Mouse (Mus musculus) cerebellum, postnatal 10 days (tissue): ENCODE data around the gene Swsap1.
A peak's percentile ranks its signal among the peaks of the same experiment; 100 is the strongest.

ENCODE experiments used
- DNase-seq, 2 experiments: peaks; one replicate each; pipeline ENCODE4 v3.0.0; 2021; ENCODE audit warnings: mixed read lengths in 2 of 2

The Swsap1 gene

DNA sequence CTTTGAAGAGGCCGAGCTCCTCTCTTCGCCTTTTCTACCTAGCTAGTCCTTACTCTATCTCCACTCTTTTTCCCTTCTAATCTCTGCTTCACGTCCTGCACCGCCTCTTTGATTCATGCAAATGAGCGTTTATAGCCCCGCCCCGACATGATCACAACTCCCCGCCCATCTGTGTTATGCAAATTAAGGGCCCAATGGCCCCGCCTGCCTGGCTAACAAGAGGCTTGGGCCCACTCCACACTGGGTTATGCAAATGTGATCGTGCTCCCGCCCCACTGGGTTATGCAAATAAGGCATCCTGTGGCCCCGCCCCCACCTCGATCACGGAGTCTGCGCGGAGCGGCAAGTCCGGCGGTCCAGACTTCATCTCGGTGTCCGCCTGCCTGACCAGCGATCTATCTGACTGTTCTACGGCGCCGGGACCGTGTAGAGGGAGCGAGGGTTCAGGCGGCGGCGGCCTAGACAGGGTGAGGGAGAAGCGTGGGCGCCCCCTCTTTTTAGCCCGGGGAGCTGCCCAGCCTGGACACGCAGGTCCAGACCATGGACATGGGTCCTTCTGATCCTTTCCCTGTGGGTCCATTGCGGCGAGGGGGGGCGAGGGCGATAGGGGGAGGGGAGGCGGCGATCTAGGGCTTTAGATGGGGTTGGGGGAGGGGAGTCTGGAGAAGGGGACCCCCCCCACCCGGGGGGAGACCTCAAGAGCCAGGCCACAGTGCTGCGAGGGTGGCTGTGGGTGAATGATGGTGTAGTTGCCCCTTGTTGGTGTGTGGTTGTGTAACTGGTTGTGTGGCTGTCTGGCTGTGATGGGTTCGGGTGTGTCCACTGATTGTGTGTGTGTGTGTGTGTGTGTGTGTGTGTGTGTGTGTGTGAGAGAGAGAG is 18.6 kb upstream of the Swsap1 start, which contains the start of gene Plppr2:
Plppr2 (plus strand) TSS at position 342 of the 879 bp plus-strand sequence.
- DNase-seq = peak; percentile 100

DNA sequence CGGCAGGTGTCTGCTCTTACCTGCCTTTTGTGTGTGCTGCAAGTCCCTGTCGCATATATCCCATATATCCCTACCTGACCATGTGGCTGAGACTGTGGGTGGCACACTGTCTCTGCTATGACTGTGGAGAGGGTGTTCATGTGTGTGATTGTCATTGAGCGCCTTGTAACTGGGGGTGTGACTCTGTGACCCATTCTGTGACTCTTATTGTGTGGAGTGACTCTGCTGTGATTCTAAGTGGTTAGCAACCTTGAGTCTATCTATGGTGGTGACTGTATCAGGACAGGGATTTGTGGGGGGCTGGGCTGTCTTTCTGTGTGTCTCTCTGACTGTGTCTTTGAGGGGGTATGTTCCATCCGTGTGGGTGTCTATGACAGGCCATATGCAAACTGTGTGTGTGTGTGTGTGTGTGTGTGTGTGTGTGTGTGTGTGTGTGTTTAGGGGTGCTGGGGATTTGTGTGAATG is 17.8 kb upstream of the Swsap1 start:
- no peak for DNase-seq

DNA sequence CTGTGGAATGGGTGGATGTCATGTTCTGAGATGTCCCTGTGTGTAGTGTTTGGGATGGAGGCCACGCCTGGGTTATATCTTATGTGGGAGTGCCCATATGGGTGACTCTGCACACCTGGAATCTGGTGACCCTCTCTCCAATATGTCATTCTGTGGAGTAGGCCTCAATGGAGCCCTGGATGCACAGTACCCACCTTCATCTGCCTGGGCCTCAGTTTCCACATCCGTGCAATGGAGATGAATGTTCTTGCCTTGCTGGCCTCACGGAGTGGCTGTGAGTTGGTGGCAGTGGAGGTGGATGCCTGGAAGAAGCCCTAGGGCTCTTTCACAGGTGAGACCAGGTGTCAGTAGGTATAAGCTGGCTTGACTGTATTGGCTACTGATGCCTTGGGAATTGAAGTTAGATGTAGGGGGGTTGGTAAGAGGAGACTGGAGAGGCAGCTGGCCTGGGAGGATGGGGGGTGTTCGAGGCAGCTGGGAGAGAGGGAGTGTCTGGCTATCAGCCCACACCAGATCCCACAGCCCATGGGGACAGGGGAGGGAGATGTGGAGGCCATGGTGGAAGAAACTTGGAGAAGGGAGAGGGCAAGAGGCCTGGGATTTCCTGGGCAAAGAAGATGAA is 17.2 kb upstream of the Swsap1 start:
- peak in 1 of 2 experiments; percentile 62 for DNase-seq

DNA sequence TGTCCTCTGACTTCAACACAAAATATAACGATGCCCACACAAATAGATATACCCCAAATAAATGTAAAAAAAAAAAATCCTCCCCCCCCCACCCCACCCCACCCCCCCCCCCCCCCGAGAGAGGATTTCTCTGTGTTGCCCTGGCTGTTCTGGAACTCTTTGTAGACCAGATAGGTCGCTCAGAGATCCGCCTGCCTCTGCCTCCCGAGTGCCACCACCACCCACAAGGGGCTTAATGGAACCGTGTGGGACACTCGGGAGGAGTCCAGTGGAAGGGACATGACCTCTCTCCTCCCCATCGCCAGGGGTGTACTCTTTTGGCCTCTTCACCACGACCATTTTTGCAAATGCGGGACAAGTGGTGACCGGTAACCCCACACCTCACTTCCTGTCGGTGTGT is 12.5 kb upstream of the Swsap1 start:
- no peak for DNase-seq

DNA sequence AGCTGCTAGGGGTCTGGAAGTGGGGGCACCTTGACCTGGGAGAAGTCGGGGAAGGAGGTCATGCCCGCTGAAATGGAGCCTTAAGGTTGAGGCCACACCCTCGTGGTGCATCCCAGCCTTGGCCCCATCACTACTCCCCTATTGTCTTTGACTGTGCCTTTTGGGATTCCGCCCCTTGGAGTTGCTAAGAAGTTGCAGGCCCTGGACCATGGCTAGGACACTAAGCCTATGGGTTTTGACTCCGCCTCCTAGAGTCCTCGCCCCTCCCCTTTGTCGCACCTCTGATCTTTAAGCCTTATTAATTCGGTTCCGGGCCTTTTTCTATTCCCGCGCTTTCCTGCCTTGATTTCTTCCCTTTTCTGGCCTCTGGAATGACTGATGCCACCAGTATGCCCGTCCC is 11.9 kb upstream of the Swsap1 start:
- DNase-seq = no peak

DNA sequence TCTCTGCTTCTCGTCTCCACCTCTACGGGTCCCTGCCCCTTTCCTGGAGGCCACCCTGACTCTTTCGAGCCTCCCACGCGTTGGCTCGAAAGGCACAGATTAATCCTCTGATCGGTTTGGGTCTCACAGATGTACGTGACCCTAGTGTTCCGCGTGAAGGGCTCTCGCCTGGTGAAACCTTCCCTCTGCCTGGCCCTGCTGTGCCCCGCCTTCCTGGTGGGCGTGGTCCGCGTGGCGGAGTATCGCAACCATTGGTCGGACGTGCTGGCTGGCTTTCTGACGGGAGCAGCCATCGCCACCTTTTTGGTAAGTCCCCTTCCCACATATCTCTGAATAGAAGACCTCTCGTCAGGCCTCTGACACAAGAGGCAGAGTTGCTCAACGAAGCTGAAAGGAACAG is 11.3 kb upstream of the Swsap1 start:
- peak in 1 of 2 experiments; percentile 55 for DNase-seq

DNA sequence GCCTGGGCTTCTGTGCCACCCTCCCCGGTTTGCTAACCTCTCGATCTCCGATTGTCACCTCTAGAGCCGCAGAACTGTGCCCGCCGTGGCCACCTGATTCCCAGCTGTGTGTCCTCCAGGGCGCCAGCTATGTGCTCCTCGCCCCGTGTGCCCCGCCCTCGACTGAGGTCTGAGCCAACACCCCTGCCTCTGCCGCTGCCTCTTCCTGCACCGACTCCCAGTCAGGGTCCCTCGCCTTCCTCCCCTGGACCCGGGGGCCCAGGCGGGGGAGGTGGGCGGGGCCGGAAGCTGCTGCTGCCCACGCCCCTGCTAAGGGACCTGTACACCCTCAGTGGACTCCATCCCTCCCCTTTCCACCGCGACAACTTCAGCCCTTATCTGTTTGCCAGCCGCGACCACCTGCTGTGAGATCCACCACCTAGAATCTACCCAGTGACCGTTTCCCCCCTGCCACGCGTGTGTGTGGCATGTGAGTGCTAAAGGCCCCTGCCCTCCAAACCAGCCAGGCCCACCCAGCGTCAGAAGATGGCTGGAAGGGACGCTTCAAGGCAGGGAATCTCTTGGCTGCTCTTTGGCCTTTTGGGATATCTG is 7.9 kb upstream of the Swsap1 start:
- DNase-seq = no peak

DNA sequence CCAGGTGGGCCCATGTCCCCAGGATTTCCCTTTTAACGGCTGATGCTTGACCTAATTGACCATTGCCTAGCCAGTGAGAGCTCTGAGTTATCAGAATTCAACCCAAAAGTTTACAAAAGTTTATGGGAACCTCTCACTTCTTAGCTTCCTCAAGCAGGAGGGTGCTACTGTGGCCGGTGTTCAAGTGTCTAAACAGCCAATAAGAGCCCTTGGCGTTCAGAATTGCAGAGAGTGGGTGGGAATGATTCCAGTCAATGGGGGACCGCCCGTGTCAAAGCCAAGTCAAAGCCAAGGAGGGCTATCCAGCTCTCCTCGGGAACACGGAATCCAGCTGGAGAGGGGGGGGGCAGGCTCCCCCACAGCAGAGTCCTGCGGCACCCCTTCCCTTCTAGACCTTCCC is 7.4 kb upstream of the Swsap1 start:
- no peak for DNase-seq

DNA sequence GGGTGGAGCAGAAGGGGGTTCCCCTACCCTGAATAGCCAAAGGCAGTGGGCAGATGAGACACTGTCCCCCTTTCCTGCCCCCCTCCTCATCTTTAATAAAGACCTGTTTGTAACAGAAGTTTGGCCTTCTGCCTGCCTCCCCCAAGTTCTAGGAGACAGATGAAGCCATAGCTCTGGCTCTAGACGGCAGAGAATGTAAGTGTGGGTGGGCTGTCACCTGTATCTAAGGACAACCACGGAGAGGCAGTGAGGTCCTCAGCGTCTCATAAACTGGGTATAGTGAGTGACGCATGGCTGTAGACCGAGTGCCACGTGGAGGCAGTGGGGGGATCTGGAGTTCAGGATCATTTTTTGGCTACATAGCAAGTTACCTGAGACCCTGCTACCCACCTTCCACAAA is 6.8 kb upstream of the Swsap1 start:
- no peak for DNase-seq

DNA sequence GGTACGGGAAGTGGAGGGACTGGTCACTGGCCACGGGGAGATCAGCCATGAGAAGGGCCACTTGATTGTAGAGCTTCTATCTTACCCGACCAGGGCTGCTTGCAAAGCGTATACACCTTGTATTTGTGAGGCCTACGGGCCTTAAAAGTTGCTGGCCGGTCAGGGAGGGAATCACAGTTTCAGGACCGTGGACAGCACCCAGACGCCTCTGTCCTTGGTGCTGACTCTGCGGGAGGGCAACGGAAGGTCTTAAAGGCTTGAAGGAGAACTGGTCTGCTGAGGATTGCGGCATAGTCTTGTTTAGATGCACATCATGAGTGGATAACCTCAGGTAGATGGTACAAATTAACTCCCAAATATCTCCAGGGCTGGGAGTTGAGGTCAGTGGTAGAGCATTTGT is 5.2 kb upstream of the Swsap1 start:
- DNase-seq = no peak

DNA sequence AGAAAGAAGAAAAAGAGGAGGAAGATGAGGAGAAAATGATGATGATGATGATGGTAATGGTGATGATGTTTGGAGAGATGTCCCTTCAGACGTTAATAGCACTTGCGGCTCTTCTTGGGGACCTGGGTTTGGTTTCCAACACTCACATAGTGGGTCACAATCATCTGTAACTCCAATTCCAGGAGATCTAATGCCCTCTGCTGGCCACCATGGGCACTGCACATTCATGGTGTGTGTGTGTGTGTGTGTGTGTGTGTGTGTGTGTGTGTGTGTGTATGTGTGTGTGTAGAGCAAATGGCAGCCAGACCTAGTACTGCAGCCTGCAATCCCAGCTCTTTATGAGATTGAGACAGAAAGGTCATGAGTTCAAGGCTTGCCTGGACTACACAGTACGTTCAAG is 3.6 kb upstream of the Swsap1 start:
- peak in 1 of 2 experiments; percentile 55 for DNase-seq

DNA sequence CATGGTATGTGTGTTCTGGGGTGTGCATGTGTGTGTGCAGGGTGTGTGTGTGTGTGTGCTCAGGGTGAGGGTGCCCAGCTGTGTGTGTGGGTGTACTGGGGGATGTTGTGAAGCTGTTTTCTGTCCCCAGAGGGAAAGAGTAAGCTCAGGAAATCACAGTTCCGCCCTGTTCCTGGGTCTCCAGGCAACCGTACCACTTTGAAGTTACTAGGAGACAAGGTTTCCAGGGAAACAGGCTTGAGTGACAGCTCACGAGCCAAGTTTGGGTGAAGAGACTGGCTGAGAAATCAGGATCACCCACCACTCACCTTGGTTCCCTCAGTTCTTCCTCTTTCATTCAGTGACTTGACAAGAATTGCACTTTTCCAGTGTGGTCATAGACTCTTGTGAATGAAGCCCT is 2.0 kb upstream of the Swsap1 start:
- no peak for DNase-seq

DNA sequence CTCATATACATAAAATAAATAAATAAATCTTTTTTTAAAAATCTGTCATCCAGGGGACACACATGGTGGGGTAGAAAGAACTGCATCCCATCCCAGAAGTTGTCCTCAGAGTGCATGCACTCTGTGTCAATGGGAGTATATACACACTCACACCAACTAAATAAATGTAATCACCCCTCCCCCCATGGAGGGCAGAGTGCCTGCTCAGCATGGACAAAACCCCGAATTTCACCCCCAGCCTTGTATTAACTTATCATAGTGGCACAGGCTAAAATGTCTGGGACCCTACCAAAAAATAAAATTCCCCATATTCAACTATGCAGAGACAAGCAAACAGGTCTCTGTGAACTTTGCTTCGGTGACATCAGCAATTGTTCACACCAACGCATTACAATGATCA is 920 bp upstream of the Swsap1 start:
- DNase-seq = peak in 1 of 2 experiments; percentile 35

DNA sequence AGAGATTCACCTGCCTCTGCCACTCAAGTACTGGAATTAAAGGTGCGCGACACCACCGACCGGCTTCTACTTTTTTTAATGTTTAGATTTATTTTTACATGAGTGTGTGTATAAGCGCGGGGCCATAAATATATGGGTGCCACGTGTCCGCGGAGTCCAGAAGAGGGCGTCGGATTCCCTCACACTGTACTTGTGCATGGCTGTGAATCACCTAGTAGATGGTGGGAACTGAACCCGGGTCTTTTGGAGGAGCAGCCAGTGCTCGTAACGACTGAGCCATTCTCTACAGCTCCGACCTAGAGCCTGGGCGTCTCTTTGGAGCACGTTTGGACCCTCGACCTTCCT is 358 bp upstream of the Swsap1 start:
- DNase-seq = no peak

DNA sequence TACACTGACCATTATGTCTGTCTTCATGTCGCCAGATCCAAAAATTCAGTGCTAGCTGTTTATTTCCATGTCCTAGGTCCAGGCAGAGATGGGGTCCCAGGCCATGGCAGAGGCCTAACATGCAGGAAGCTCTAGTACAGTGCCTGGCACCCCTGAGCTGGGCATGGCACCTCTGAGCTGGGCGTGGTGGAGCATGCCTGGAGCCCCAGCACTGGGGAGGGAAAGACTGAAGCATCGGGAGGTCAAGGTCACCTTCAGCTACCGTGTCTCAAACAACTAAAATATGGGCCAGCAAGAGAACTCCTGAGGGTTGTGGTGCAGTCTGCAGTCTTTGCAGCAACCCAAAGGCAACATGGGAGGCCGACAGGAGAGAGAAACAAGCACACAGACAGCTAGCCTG is 2.8 kb downstream of the Swsap1 start:
- no peak for DNase-seq

DNA sequence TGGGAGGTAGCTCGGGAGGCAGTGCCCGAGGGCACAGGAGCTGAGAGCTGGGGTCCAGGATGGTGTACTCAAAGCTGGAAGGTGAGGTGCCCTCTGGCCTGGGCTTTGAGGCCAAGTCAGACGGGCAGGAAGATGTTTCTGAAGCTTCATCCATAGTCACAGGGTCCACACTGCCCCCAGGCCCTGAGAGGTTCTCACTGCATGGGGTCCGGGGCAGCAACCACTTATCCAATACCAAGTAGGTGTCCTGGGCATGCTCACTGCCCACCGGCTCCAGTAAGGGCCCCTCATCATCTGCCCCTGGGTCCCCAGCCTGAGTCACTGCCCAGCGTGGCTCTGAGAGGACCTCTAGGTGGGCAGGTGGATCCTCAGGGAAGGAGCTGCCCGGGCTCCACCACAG is 3.7 kb downstream of the Swsap1 start:
- DNase-seq = no peak

DNA sequence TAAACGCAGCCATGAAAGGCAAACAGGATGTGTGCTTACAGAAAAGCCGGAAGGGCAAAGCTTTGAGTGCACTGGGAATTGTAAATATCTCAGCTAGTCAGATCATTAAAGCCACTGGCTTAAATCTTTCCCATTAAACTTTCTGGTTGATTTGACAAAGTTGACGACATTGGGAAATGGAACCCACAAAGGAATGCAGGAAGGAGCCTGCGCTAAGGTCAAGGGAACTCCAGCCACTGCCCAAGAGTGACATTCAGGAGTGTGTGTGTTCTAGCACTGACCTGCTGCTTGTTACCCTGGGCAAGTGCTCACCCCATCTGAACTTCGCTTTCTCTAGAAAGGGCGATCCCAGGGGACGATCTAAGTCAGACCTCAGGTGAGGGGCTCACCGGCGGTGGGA is 4.6 kb downstream of the Swsap1 start:
- no peak for DNase-seq

DNA sequence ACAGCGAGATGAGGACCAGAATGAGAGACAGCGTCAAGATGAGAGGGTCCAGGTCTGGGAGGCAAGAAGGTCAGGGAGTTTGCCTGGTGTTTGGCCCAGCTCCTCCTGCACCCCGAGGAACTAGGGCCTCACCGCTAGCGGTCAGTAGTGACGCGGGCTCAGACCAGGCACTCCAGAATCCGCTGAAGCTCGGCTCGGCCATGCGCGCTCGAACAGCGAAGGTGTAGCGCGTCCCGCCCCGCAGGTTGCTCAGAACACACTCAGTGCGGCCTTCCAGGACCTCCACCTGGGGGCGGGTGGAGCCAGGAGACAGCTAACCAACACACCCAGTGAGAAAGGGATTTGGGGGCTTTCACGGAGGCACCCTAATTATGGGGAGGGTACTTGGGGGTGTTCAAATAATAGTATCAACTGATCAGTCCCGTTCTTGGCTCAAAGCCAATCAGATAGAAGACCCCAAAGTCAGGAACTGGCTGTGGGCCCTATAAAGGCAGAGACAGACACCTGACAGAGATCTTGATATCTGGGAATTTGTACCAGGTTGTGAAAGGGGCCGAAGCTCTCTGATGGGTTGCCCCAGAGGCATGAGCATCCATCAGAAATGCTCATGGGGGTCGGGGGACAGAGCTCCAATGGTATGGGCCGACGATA is 5.1 kb downstream of the Swsap1 start:
- peak in 1 of 2 experiments; percentile 46 for DNase-seq

DNA sequence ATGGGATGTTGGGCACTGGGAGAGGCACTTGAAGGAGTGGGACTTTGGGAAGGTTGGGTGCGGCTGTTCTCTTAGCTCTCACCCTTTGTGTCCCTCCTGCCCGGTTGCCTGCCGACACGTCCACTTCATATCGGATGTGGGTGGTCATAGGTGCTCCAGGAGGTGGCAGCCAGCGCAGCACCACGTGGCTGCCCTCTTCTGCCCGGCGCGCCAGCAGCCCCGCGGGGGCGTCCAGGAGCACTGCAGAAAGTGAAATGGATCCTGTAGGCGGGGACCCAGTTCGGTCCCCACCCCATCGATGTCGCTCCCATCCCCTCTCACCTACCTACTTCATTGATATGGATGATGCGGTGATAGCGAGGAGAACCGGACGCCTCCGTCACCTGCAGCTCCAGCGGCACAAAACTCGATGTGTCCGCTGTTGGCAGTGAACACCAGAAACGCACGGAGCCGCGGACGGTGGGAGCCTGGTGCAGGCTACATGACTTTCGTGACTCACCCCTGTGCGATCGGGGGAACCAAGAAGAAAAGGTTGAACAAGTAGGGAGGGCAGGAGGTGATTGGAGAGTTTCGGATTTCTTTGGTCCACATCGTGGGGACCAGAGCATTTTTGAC is 5.9 kb downstream of the Swsap1 start:
- peak; percentile 36 to 41 for DNase-seq

DNA sequence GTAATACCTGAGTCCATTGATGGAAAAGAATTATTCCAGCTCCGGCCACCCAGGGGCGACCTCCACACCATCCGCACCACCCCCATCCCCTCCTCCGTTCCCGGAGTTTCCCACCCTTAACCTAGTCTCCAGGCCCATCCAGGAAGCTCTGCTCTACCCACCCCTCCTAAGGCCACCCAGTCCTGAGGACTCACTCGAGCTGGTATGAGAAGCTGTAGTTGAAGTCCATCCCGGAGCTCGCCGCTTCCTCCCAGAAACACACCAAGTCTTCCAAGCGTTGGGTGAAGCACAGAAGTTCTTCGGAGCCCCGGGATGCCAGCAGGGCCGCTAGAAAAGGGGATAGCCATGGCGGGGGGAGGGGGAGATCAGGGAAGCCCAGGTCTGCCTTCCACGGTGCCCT is 6.5 kb downstream of the Swsap1 start:
- DNase-seq = peak; percentile 58 to 66

DNA sequence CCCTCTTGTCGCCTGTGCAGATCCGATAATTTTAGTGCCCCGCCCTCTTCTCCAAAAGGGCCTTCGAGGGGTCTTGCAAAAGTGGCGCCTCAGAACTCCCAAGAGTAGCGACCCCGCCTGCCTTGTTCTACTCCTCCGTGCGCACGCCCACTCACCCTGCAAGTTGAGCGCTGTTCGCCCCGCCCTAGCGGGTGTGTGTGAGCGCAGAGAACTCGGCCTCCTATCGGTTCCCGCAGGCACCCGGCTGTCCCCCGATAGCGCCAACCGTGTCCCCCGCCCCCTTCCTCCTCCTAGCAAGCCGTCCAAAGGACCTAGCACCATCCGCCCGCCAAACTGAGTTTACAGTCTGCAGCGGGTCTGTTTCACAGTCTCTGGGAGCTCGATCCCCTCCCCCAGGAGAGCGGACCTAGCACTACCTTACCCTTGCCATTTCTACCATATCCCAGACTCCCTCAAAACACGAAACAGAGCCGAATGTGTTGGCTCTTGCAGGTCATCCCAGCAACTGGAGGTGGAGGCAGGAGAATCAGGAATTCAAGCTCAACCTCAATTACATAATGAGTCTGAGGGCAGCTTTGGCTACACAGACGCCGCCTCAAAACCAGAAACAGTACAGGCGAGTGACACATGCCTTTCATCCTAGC is 7.0 kb downstream of the Swsap1 start:
- DNase-seq = peak; percentile 66 to 69

DNA sequence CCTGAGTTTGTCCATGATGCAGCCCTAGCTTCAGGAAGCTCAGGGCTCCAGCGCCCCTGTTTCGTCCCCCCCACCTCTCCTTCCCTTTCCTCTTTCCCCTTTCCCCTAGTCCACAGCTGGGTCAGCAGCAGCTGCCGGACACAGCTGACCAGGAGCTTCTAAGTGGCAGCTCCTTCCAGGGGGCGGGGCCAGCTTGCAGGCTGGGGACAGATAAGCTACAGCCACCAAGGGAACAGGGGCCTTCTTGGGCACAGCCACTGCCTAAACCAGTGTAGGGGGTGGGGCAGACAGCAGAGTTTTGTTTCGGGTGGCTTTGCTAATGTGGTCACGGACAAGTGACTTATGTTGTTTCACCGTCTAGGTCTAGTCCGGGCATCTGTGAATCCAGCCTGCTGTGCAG is 7.9 kb downstream of the Swsap1 start, which contains the start of gene Epor:
Epor (minus strand) TSS at position 90 of the 400 bp plus-strand sequence.
- DNase-seq = peak; percentile 49 to 53
